8 mouse cellular contexts compared by ENCODE assay signal in the genomic region with DNA sequence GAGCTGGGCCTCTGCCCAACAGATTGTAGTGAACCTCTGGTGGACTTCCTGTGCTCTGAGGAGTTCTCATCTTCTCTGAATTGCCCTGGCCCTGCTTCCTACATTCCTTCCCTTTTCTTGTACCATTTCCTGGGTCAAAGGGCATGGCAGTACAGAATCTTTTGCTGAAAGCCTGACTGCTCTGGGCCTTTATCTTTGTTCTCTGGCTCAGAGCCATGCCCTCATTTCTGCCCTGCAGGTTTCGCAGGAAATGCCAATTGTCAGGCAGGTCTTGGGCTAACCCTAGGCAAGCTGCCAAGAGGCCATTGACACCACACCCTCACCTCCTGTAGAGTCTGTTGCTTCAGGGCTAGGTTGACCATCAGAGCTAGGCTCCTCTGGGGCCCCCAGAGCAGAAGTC. TPM values are rescaled to one million over a fixed set of nuclear protein-coding genes. Genes with fewer than 3 reads are reported as not detected.
A peak's percentile ranks its signal among the peaks of the same experiment; 100 is the strongest.
DNase-seq lines count a peak whose midpoint lies in the region; ATAC-seq lines count a peak whose summit lies in the region.

No protein-coding gene starts in this region.

- ATAC-seq in midbrain, embryonic 11.5 days (ENCODE audit: low FRiP score), result no peak

- no peaks in the 10 kb centered on the region for H3K4me1 ChIP-seq in midbrain, embryonic 11.5 days (ENCODE audit: control insufficient read depth, insufficient read depth, low read length)

- H3K27ac ChIP-seq in midbrain, embryonic 11.5 days (ENCODE audit: low read depth, low read length), result no peak overlapping the region

- H3K36me3 ChIP-seq in midbrain, embryonic 11.5 days (ENCODE audit: control insufficient read depth, insufficient read depth, low read length), result no peaks in the 10 kb centered on the region

- no peak overlapping the region for H3K9ac ChIP-seq in midbrain, embryonic 11.5 days (ENCODE audit: low read length)

- no peak overlapping the region for H3K4me3 ChIP-seq in midbrain, embryonic 11.5 days (ENCODE audit: low read depth, low read length)

- WGBS in midbrain, embryonic 11.5 days, result 82% methylated on average over 1 of the region's 1 CpGs

- DNase-seq in ovary, adult 18-20 months (ENCODE audit: low spot score), result peak; percentile 55
- no peak for DNase-seq in ovary, postnatal 10 days (ENCODE audit: low spot score)
- peak; percentile 92 to 95 for DNase-seq in cerebellum, postnatal 10 days
- peak; percentile 76 to 82 for DNase-seq in kidney, postnatal 25 days
- peak; percentile 61 for DNase-seq in ovary, postnatal 14 days (ENCODE audit: low spot score)
- DNase-seq in midbrain, embryonic 11.5 days (ENCODE audit: low spot score, missing footprints), result no peak
- DNase-seq in frontal cortex, postnatal 14 days (ENCODE audit: low spot score in 2 of 2), result no peak
- no peak for DNase-seq in thymus, postnatal 36 days

- H3K27me3 ChIP-seq in midbrain, embryonic 11.5 days (ENCODE audit: control insufficient read depth, insufficient read depth, low read length), result no peaks in the 10 kb centered on the region

- no peak overlapping the region for H3K4me2 ChIP-seq in midbrain, embryonic 11.5 days

- no peaks in the 10 kb centered on the region for H3K9me3 ChIP-seq in midbrain, embryonic 11.5 days (ENCODE audit: control insufficient read depth, low read length)

RNA-seq across cellular contexts. Expression of gene Trim14, which starts 17.9 kb away (rescaled TPM):
- polyA plus RNA-seq in midbrain, embryonic 11.5 days (2014; fragmentation: Nextera tagmentation; extraction: Ambion mirVana), result 0.46 and 0.99 TPM in 2 replicates

RNA-seq across cellular contexts. Expression of gene Coro2a, which starts 48.1 kb away (rescaled TPM):
- polyA plus RNA-seq in midbrain, embryonic 11.5 days (2014; fragmentation: Nextera tagmentation; extraction: Ambion mirVana), result 2.2 TPM in 2 replicates

Comparison
In these comparisons a context has a peak if more than half of its experiments do, and no peak if none do; other contexts are left out.
1. DNase-seq: peak in ovary, adult 18-20 months (single experiment), cerebellum, postnatal 10 days (2 of 2), kidney, postnatal 25 days (2 of 2) and ovary, postnatal 14 days (single experiment); none in ovary, postnatal 10 days (single experiment), midbrain, embryonic 11.5 days (single experiment), frontal cortex, postnatal 14 days (0 of 2) and thymus, postnatal 36 days (0 of 2).